Mouse (Mus musculus) liver, postnatal 0 days (tissue): Measurements from ENCODE around the gene Ganab.

ENCODE experiments used
- CTCF ChIP-seq: sonication (generic); IDR thresholded peaks from 2 replicates; pipeline ENCODE4 v1.5.1; 2016; ENCODE audit warnings: antibody characterized with exemption, low read depth
- EP300 ChIP-seq: IDR thresholded peaks from 2 replicates; pipeline ENCODE4 v1.6.1; 2016; ENCODE audit warnings: antibody characterized with exemption, low read depth, mild to moderate bottlenecking

DNA sequence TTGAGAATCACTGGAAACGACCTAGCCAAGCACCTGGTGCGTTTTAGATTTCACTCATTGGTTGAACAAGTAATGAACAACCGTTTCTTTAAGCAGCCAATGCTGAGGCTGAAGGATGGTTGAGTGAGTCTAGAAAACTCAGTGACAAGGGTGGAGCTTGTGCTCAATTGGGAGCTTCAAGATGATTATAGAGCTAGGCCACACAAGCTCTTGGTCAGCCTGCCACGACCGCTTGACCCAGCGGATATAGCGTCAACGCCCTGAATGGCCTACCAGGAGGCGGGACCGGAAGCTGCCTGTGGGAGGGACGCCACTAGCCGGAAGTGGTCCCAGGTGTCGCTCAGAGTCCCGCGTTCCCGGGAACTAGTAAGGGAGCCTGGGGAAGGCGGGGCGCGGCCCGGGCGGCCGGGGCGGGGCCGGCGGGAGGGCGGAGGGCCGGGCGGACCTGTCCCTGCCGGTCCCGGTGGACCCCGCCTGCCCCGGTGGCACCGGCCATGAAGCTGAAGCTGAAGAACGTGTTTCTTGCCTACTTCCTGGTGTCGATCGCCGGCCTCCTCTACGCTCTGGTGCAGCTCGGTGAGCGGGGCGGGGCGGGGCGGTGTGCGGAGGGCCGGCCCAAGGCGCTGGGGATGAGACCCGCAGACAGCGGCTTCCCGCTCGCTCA lies 22.3 kb downstream of the Ganab start, which contains the start of gene B3gat3:
- TF ChIP-seq EP300 (0 out of 2 replicates have a peak, but pooled peaks have one; percentile 29), CTCF (no peak)
